Mouse (Mus musculus) right cerebral cortex, postnatal 14 days (tissue): ENCODE measurements around the gene Rragd.
"Not testable (repeated sequence)": the region's sequence is repeated elsewhere in the genome, so short reads cannot be mapped to it uniquely, and the experiment has no call there.

Source experiments
- DNase-seq: peaks from one replicate; pipeline ENCODE4 v3.0.0; 2022

The Rragd gene

GRCm38 (mm10) chr4:32982716-32983175 is at the start of gene Rragd:
Gene Rragd (plus strand): TSS chr4:32983037.
- DNase-seq, result peak; percentile 61

GRCm38 (mm10) chr4:32936762-32937341 is 46.0 kb upstream of the Rragd start:
- DNase-seq, result no peak

- DNase-seq, result no peak
Observed at GRCm38 (mm10) chr4:32939521-32939920, 43.3 kb upstream of the Rragd start.

GRCm38 (mm10) chr4:32939964-32940363 is 42.9 kb upstream of the Rragd start:
- no peak for DNase-seq

GRCm38 (mm10) chr4:32940984-32941383 is 41.9 kb upstream of the Rragd start:
- DNase-seq, result no peak

GRCm38 (mm10) chr4:32947631-32948030 is 35.2 kb upstream of the Rragd start:
- DNase-seq, result no peak

- DNase-seq, result no peak
Observed at GRCm38 (mm10) chr4:32948696-32949095, 34.1 kb upstream of the Rragd start.

- DNase-seq, result peak; percentile 82
Observed at GRCm38 (mm10) chr4:32950356-32951034, 32.3 kb upstream of the Rragd start, which contains the start of gene Ankrd6. Gene Ankrd6 (minus strand): TSS chr4:32950841.

- DNase-seq, result no peak
Observed at GRCm38 (mm10) chr4:32951035-32951940, 31.5 kb upstream of the Rragd start.

GRCm38 (mm10) chr4:32952681-32953080 is 30.2 kb upstream of the Rragd start:
- DNase-seq, result no peak

- DNase-seq, result no peak
Observed at GRCm38 (mm10) chr4:32956423-32956822, 26.4 kb upstream of the Rragd start.

GRCm38 (mm10) chr4:32961394-32961793 is 21.4 kb upstream of the Rragd start:
- DNase-seq, result no peak

- not testable (repeated sequence) for DNase-seq
Observed at GRCm38 (mm10) chr4:32964619-32965018, 18.2 kb upstream of the Rragd start.

- no peak for DNase-seq
Observed at GRCm38 (mm10) chr4:32977331-32977730, 5.5 kb upstream of the Rragd start.

GRCm38 (mm10) chr4:32980061-32980460 is 2.8 kb upstream of the Rragd start:
- DNase-seq, result no peak

- DNase-seq, result no peak
Observed at GRCm38 (mm10) chr4:32981617-32982016, 1.2 kb upstream of the Rragd start.

- peak; percentile 14 for DNase-seq
Observed at GRCm38 (mm10) chr4:32982041-32982715, 659 bp upstream of the Rragd start.

GRCm38 (mm10) chr4:32983176-32984155 is 629 bp downstream of the Rragd start:
- peak; percentile 70 for DNase-seq

GRCm38 (mm10) chr4:32984242-32984641 is 1.4 kb downstream of the Rragd start:
- no peak for DNase-seq

- DNase-seq, result no peak
Observed at GRCm38 (mm10) chr4:32984801-32985675, 2.2 kb downstream of the Rragd start.

GRCm38 (mm10) chr4:32985684-32986083 is 2.8 kb downstream of the Rragd start:
- no peak for DNase-seq
